Mouse (Mus musculus): Measurements from ENCODE around the gene Pla2g2c. TPM values are rescaled to one million over a fixed set of nuclear protein-coding genes. Genes with fewer than 3 reads are reported as not detected.

Gene Pla2g2c
- polyA plus RNA-seq, 1 experiment from 2014 or later: 0.55 TPM

DNA sequence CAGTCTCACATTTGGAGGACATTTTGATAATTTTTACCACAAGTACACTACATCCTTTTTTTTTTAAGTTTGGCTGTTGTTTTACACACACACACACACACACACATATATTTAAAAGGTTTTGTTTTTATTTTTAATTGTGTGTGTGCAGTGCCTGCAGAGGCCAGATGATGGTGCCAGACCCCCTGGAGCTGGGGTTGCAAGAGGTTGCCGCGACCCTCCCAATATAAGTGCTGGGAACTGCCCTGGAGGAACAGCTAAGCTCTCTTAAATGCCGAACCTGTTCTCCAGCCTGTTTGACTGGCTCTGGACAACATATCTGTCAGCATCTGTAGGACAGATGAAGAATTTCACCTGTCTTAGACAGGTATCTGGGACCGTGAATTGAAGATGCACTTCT lies 20.4 kb upstream of the Pla2g2c start:
- WGBS: 89% methylated on average over 4 of the region's 4 CpGs
- ATAC-seq (ENCODE audit: low FRiP score): no peak

DNA sequence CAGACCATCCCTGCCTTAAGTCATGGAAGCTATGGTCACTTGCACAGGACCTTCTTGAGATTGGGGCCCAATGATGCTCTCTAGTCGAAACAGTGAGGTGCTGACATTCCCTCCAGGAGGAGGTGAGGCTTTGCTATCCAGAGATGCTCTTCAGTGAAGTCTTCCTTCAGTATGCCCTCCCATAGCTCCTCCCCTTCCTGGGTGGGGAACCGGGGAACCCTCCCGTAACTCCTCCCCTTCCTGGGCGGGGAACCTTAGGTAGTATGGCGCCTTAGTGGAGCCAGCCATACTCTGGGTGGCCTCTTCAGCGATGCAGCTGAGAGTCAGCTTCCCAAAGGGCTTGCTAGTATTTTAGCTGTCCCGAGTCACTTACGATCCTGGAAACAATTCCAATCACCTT lies 18.0 kb upstream of the Pla2g2c start:
- Histone ChIP-seq H3K9me3 (ENCODE audit: control insufficient read depth, low read length) (no peaks in the 10 kb centered on the region), H3K4me1 (replicated peaks; ENCODE audit: control insufficient read depth, insufficient read depth, low read length) (peaks cover 16% of the 10 kb centered on the region), H3K4me2 (replicated peaks) (no peak overlapping the region), H3K4me3 (replicated peaks; ENCODE audit: low read length) (no peak overlapping the region), H3K27ac (no peak overlapping the region), H3K9ac (no peak overlapping the region), H3K27me3 (ENCODE audit: control insufficient read depth, insufficient read depth, low read length) (no peaks in the 10 kb centered on the region), H3K36me3 (replicated peaks; ENCODE audit: control insufficient read depth, insufficient read depth) (no peaks in the 10 kb centered on the region)
- ATAC-seq (ENCODE audit: low FRiP score): no peak
- no peak for DNase-seq (ENCODE audit: low spot score)
- 91% methylated on average over 8 of the region's 8 CpGs for WGBS

More for the DNA sequence above, 20.4 kb upstream of the Pla2g2c start:
- H3K9me3 ChIP-seq (ENCODE audit: control insufficient read depth, low read length): no peaks in the 10 kb centered on the region
- no peak overlapping the region for H3K4me3 ChIP-seq (replicated peaks; ENCODE audit: low read length)
- no peak overlapping the region for H3K9ac ChIP-seq
- H3K4me2 ChIP-seq (replicated peaks): no peak overlapping the region
- no peak for DNase-seq (ENCODE audit: low spot score)
- no peaks in the 10 kb centered on the region; the same call in 1 of the 2 replicates for H3K4me1 ChIP-seq (replicated peaks; ENCODE audit: control insufficient read depth, insufficient read depth, low read length)
- H3K36me3 ChIP-seq (replicated peaks; ENCODE audit: control insufficient read depth, insufficient read depth): no peaks in the 10 kb centered on the region
- H3K27ac ChIP-seq: no peak overlapping the region
- H3K27me3 ChIP-seq (ENCODE audit: control insufficient read depth, insufficient read depth, low read length): no peaks in the 10 kb centered on the region

DNA sequence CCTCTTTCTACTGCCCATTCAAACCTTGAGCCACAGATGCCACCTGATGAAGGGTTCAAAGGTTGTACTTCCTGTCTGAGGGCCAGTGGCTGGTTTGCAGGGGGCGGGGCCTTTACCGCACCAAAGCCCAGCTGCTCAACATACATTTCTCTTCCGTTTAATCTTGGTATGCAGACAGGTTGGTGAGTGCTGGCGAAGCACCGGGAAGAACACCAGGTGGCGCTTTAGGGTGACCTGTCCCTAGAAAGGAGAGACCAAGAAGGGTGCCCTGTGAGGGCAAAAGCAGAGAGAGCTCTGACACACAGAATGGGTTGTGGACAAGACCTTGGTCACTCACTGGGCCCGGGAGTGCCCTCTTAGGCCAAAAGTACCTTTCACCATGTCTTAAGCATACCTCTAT lies 16.0 kb upstream of the Pla2g2c start:
- Histone ChIP-seq H3K4me1 (replicated peaks; ENCODE audit: control insufficient read depth, insufficient read depth, low read length) (peaks cover 16% of the 10 kb centered on the region), H3K4me3 (replicated peaks; ENCODE audit: low read length) (no peak overlapping the region), H3K27ac (no peak overlapping the region), H3K9me3 (ENCODE audit: control insufficient read depth, low read length) (no peaks in the 10 kb centered on the region), H3K36me3 (replicated peaks; ENCODE audit: control insufficient read depth, insufficient read depth) (no peaks in the 10 kb centered on the region), H3K9ac (no peak overlapping the region), H3K4me2 (replicated peaks) (no peak overlapping the region), H3K27me3 (ENCODE audit: control insufficient read depth, insufficient read depth, low read length) (no peaks in the 10 kb centered on the region)
- DNase-seq (ENCODE audit: low spot score): no peak
- WGBS: 12% methylated on average over 7 of the region's 7 CpGs
- no peak for ATAC-seq (ENCODE audit: low FRiP score)

DNA sequence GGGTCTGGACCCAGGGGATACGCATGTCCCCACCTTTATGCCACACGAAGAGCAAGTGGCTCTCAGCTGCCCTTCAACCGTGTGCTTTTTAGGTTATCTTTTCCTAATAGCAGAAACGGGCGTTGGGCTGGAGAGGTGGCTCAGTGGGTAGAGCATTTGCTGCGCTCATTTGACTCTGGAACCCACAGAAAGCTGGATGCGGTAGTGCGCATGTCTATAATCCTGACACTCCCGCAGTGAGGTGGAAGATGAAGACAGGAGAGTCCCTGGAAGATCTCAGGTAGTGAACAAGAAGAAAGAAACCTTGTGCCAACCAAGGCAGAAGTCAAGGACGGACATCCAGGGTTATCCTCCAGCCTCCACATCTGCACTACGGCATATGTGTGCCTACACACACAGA lies 15.3 kb upstream of the Pla2g2c start:
- ATAC-seq (ENCODE audit: low FRiP score) (no peak), DNase-seq (ENCODE audit: low spot score) (no peak)
- Histone ChIP-seq H3K27ac (no peak overlapping the region), H3K4me2 (replicated peaks) (no peak overlapping the region), H3K27me3 (ENCODE audit: control insufficient read depth, insufficient read depth, low read length) (no peaks in the 10 kb centered on the region), H3K36me3 (replicated peaks; ENCODE audit: control insufficient read depth, insufficient read depth) (no peaks in the 10 kb centered on the region), H3K9me3 (ENCODE audit: control insufficient read depth, low read length) (no peaks in the 10 kb centered on the region), H3K4me1 (replicated peaks; ENCODE audit: control insufficient read depth, insufficient read depth, low read length) (peaks cover 16% of the 10 kb centered on the region), H3K9ac (no peak overlapping the region), H3K4me3 (replicated peaks; ENCODE audit: low read length) (no peak overlapping the region)
- 87% methylated on average over 11 of the region's 11 CpGs for WGBS

DNA sequence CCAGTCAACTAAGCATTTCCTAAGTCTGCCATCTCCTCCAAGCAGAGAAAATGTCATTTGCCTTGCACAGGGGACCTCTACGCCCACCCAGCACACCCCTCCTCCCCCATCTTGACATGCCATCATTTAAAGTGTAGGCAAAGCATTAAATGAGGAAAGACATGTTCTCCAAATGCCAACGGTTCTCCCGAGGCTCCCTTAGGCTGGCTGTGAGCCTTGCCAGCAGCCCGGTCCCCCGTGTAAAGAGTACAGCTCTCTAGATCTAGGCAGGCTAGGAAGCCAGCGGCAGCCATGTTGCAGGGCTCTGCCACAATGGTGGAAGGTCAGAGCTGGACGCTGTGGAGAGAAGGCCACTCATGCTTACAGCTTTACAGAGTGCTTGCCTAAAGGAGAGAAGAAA lies 14.6 kb upstream of the Pla2g2c start:
- Histone ChIP-seq H3K36me3 (replicated peaks; ENCODE audit: control insufficient read depth, insufficient read depth) (no peaks in the 10 kb centered on the region), H3K4me2 (replicated peaks) (no peak overlapping the region), H3K27ac (peak overlapping the region; percentile 78), H3K4me3 (replicated peaks; ENCODE audit: low read length) (no peak overlapping the region), H3K27me3 (ENCODE audit: control insufficient read depth, insufficient read depth, low read length) (no peaks in the 10 kb centered on the region), H3K9ac (no peak overlapping the region), H3K4me1 (replicated peaks; ENCODE audit: control insufficient read depth, insufficient read depth, low read length) (peaks cover 16% of the 10 kb centered on the region), H3K9me3 (ENCODE audit: control insufficient read depth, low read length) (no peaks in the 10 kb centered on the region)
- no peak for ATAC-seq (ENCODE audit: low FRiP score)
- WGBS: 55% methylated on average over 7 of the region's 7 CpGs
- DNase-seq (ENCODE audit: low spot score): no peak

DNA sequence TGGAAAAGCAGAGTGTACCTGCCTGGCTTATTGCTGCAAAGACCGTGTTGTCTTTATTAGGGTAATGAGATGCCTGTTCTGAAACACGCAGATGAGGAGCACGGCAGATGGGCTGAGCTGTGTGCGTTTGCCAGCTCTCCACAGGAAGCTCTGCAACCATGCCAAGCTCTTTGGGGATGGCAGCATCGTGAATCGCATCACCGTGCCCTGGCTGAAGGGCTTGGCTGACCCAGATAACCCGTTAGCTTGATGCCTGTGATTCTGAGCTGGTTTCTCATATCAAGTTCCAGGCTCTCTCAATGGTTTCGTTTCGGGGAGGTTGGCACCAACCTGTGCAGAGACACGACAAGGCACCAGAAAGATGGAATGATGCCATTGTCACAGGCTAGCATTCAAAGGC lies 14.0 kb upstream of the Pla2g2c start:
- ATAC-seq (ENCODE audit: low FRiP score) (peak; percentile 60; the same call in 1 of the 2 replicates), DNase-seq (ENCODE audit: low spot score) (peak; percentile 73)
- Histone ChIP-seq H3K4me1 (replicated peaks; ENCODE audit: control insufficient read depth, insufficient read depth, low read length) (peaks cover 16% of the 10 kb centered on the region), H3K9ac (no peak overlapping the region), H3K4me3 (replicated peaks; ENCODE audit: low read length) (no peak overlapping the region), H3K9me3 (ENCODE audit: control insufficient read depth, low read length) (no peaks in the 10 kb centered on the region), H3K27me3 (ENCODE audit: control insufficient read depth, insufficient read depth, low read length) (no peaks in the 10 kb centered on the region), H3K4me2 (replicated peaks) (no peak overlapping the region), H3K27ac (peak overlapping the region; percentile 78), H3K36me3 (replicated peaks; ENCODE audit: control insufficient read depth, insufficient read depth) (no peaks in the 10 kb centered on the region)
- 63% methylated on average over 11 of the region's 11 CpGs for WGBS

DNA sequence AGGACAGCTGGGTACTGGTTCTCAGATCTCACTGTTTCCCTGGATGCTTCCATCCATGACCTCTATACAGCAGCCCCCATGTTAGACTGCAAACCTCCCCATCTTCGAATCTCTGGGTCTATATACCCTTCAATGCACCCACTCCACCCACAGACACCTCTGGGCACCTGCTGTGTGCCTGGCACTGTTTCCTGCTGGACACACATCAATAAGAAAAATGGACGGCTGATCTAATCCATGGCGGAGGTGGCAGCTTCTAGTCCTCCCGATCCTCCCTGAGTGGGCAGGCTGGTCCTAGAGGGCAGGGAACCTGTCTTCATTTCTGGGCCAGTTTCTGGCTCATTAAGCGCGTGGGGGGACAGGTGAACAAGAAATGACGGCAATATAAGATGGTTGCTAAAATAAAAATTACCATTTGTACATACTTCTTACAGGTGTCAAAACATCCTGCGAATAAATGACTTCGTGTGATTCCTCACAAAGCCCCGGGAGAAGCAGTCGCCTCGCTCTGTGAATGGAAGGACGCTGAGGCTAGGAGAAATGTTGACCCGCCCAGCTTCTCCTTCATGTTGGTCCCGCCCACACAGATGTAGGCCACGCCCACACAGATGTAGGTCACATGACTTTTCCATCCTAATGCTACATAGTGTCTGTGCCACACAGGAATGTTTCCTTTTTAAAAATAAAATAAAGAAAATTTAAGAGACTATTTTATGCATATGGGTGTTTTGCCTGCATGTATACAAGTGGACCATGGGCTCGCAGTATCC lies 13.4 kb upstream of the Pla2g2c start:
- Histone ChIP-seq H3K4me1 (replicated peaks; ENCODE audit: control insufficient read depth, insufficient read depth, low read length) (peaks cover 16% of the 10 kb centered on the region), H3K27ac (peak overlapping the region; percentile 78), H3K9ac (no peak overlapping the region), H3K27me3 (ENCODE audit: control insufficient read depth, insufficient read depth, low read length) (no peaks in the 10 kb centered on the region), H3K36me3 (replicated peaks; ENCODE audit: control insufficient read depth, insufficient read depth) (no peaks in the 10 kb centered on the region), H3K4me3 (replicated peaks; ENCODE audit: low read length) (no peak overlapping the region), H3K4me2 (replicated peaks) (no peak overlapping the region), H3K9me3 (ENCODE audit: control insufficient read depth, low read length) (no peaks in the 10 kb centered on the region)
- ATAC-seq (ENCODE audit: low FRiP score) (no peak), DNase-seq (ENCODE audit: low spot score) (no peak)
- WGBS: 64% methylated on average over 17 of the region's 17 CpGs

DNA sequence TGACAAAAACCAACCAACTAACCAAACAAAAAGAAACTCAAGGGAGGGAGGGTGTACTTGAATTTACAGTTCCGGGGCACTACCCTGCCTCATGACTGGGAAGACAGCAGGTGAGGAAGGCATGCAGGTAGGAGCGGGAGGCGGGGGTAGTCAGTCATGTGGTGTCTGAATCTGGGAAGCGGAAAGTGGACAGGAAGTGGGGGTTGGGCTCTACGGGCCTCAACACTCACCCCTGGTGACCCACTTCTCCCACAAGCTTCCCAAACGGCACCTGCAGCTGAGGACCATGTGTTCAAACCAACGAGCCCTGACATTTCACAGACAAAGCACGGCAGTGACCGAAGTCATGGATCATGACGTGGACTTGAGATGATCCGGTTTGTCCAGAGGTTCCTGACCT lies 12.5 kb upstream of the Pla2g2c start:
- Histone ChIP-seq H3K27me3 (ENCODE audit: control insufficient read depth, insufficient read depth, low read length) (no peaks in the 10 kb centered on the region), H3K4me3 (replicated peaks; ENCODE audit: low read length) (no peak overlapping the region), H3K36me3 (replicated peaks; ENCODE audit: control insufficient read depth, insufficient read depth) (no peaks in the 10 kb centered on the region), H3K4me1 (replicated peaks; ENCODE audit: control insufficient read depth, insufficient read depth, low read length) (peaks cover 16% of the 10 kb centered on the region), H3K9ac (no peak overlapping the region), H3K9me3 (ENCODE audit: control insufficient read depth, low read length) (no peaks in the 10 kb centered on the region), H3K4me2 (replicated peaks) (no peak overlapping the region), H3K27ac (no peak overlapping the region)
- no peak for ATAC-seq (ENCODE audit: low FRiP score)
- no peak for DNase-seq (ENCODE audit: low spot score)
- 91% methylated on average over 11 of the region's 11 CpGs for WGBS

DNA sequence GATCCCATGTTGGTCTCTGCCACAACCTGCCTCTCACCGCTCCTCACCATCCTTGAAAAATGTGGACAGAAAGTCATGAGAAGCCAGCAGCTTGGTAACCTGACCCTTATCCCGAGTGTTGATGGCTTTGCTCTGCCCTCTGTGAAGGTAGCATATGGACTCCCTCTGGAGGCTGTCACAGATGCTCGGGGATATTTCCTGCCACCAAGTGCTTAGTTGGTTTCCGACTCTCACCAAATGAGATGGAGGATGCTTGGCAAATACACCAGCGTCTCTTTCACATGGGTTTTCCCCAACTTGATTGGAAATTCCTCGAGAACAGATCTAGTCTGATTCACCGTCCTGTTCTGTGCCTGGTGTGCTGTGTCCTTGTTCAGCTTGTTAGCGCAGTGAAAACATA lies 12.0 kb upstream of the Pla2g2c start:
- no peak overlapping the region for H3K9ac ChIP-seq
- no peaks in the 10 kb centered on the region for H3K27me3 ChIP-seq (ENCODE audit: control insufficient read depth, insufficient read depth, low read length)
- no peaks in the 10 kb centered on the region for H3K9me3 ChIP-seq (ENCODE audit: control insufficient read depth, low read length)
- H3K4me1 ChIP-seq (replicated peaks; ENCODE audit: control insufficient read depth, insufficient read depth, low read length): peaks cover 16% of the 10 kb centered on the region
- H3K4me2 ChIP-seq (replicated peaks): no peak overlapping the region
- H3K36me3 ChIP-seq (replicated peaks; ENCODE audit: control insufficient read depth, insufficient read depth): no peaks in the 10 kb centered on the region
- no peak overlapping the region for H3K4me3 ChIP-seq (replicated peaks; ENCODE audit: low read length)
- 79% methylated on average over 8 of the region's 8 CpGs for WGBS
- H3K27ac ChIP-seq: no peak overlapping the region
- no peak for DNase-seq (ENCODE audit: low spot score)
- no peak for ATAC-seq (ENCODE audit: low FRiP score)

DNA sequence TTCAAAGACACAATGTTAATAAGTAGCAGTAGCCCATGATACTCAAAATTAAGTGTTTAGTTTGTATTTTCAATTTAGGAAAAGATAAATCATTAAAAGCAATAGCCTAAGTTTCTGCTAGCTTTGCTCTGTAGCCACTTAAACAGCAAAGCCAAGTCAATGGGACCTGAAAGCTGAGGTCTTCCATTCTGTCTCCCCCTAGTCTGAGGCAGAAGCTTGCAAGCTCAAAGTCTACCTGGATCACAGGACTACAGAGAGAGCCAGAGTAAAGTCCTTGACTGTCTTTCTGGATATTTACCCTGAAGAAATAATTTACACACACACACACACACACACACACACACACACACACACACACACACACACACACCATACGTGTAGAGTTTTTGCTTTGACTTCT lies 10.4 kb upstream of the Pla2g2c start:
- DNase-seq (ENCODE audit: low spot score) (no peak), ATAC-seq (ENCODE audit: low FRiP score) (no peak)
- Histone ChIP-seq H3K4me2 (replicated peaks) (no peak overlapping the region), H3K27me3 (ENCODE audit: control insufficient read depth, insufficient read depth, low read length) (no peaks in the 10 kb centered on the region), H3K4me1 (replicated peaks; ENCODE audit: control insufficient read depth, insufficient read depth, low read length) (peaks cover 16% of the 10 kb centered on the region), H3K4me3 (replicated peaks; ENCODE audit: low read length) (no peak overlapping the region), H3K36me3 (replicated peaks; ENCODE audit: control insufficient read depth, insufficient read depth) (no peaks in the 10 kb centered on the region), H3K9ac (no peak overlapping the region), H3K27ac (no peak overlapping the region), H3K9me3 (ENCODE audit: control insufficient read depth, low read length) (no peaks in the 10 kb centered on the region)
- 68% methylated on average over 1 of the region's 1 CpGs for WGBS
